Mouse (Mus musculus): ENCODE results near the gene Pth2r.

Pth2r gene

GRCm38 (mm10) chr1:65354153-65354552, 72.3 kb downstream of the Pth2r start:
- no peak for DNase-seq (ENCODE audit: low read depth, low spot score)
- H3K36me3 ChIP-seq (ENCODE audit: control insufficient read depth, insufficient read depth, low read length, poor library complexity, severe bottlenecking), result no peaks in the 10 kb centered on the region
- no peaks in the 10 kb centered on the region for H3K27me3 ChIP-seq (ENCODE audit: control insufficient read depth, insufficient read depth, low read length, poor library complexity, severe bottlenecking)

- no peaks in the 10 kb centered on the region for H3K27me3 ChIP-seq (ENCODE audit: control insufficient read depth, insufficient read depth, low read length, poor library complexity, severe bottlenecking)
- DNase-seq (ENCODE audit: low read depth, low spot score), result peak; percentile 5
- no peaks in the 10 kb centered on the region for H3K36me3 ChIP-seq (ENCODE audit: control insufficient read depth, insufficient read depth, low read length, poor library complexity, severe bottlenecking)
Observed at GRCm38 (mm10) chr1:65388328-65388727, 106.5 kb downstream of the Pth2r start.

GRCm38 (mm10) chr1:65389621-65390020, 107.8 kb downstream of the Pth2r start:
- DNase-seq (ENCODE audit: low read depth, low spot score), result no peak
- Histone ChIP-seq H3K27me3 (ENCODE audit: control insufficient read depth, insufficient read depth, low read length, poor library complexity, severe bottlenecking) (no peaks in the 10 kb centered on the region), H3K36me3 (ENCODE audit: control insufficient read depth, insufficient read depth, low read length, poor library complexity, severe bottlenecking) (no peaks in the 10 kb centered on the region)

GRCm38 (mm10) chr1:65407441-65407840, 125.6 kb downstream of the Pth2r start:
- DNase-seq (ENCODE audit: low read depth, low spot score), result no peak

GRCm38 (mm10) chr1:65420909-65421308, 139.1 kb downstream of the Pth2r start:
- no peaks in the 10 kb centered on the region for H3K27me3 ChIP-seq (ENCODE audit: control insufficient read depth, insufficient read depth, low read length, poor library complexity, severe bottlenecking)
- no peak for DNase-seq (ENCODE audit: low read depth, low spot score)
- no peaks in the 10 kb centered on the region for H3K36me3 ChIP-seq (ENCODE audit: control insufficient read depth, insufficient read depth, low read length, poor library complexity, severe bottlenecking)

More at GRCm38 (mm10) chr1:65407441-65407840, 125.6 kb downstream of the Pth2r start:
- Histone ChIP-seq H3K36me3 (ENCODE audit: control insufficient read depth, insufficient read depth, low read length, poor library complexity, severe bottlenecking) (no peaks in the 10 kb centered on the region), H3K27me3 (ENCODE audit: control insufficient read depth, insufficient read depth, low read length, poor library complexity, severe bottlenecking) (no peaks in the 10 kb centered on the region)

GRCm38 (mm10) chr1:65422501-65423010, 140.7 kb downstream of the Pth2r start:
- Histone ChIP-seq H3K27me3 (ENCODE audit: control insufficient read depth, insufficient read depth, low read length, poor library complexity, severe bottlenecking) (no peaks in the 10 kb centered on the region), H3K36me3 (ENCODE audit: control insufficient read depth, insufficient read depth, low read length, poor library complexity, severe bottlenecking) (no peaks in the 10 kb centered on the region)
- DNase-seq (ENCODE audit: low read depth, low spot score), result no peak
